23 mouse cellular contexts compared by ENCODE assay signal in genomic region chrX:20419536-20419935, GRCm38 (mm10). TPM values are rescaled to one million over a fixed set of nuclear protein-coding genes. Genes with fewer than 3 reads are reported as not detected.
DNase-seq lines count a peak whose midpoint lies in the region; ATAC-seq and TF ChIP-seq lines count a peak whose summit lies in the region.
"Had no signal": no experiment of that assay in that cellular context is flagged by ENCODE, and none has a peak within 500 bp of the region (broad histone marks: within the 10 kb centered on the region; RNA-seq: fewer than 3 reads in every experiment).

No protein-coding gene starts in this region.

- H3K4me3 ChIP-seq in liver, postnatal 0 days (ENCODE audit: low read depth, low read length), result no peak overlapping the region
- no peak overlapping the region for H3K4me3 ChIP-seq in ES-E14 (ENCODE audit: insufficient read depth in 1 of 2, low read depth in 1 of 2, low read length in 2 of 2, poor library complexity in 1 of 2, severe bottlenecking in 1 of 2)
- H3K4me3 ChIP-seq in liver, embryonic 16.5 days (ENCODE audit: low read depth, low read length), result no peak overlapping the region
- H3K4me3 ChIP-seq: embryonic facial prominence, embryonic 15.5 days; erythroblast, embryonic 14.5 days; forebrain, embryonic 15.5 days; heart, adult 2 months; heart, embryonic 15.5 days; hindbrain, embryonic 13.5 days had no signal

- H3K27me3 ChIP-seq in liver, postnatal 0 days (ENCODE audit: insufficient read depth, low read length), result no peaks in the 10 kb centered on the region
- no peaks in the 10 kb centered on the region for H3K27me3 ChIP-seq in liver, embryonic 16.5 days (ENCODE audit: control insufficient read depth, insufficient read depth, low read depth, low read length)
- H3K27me3 ChIP-seq: embryonic facial prominence, embryonic 15.5 days; forebrain, embryonic 15.5 days; heart, embryonic 15.5 days; hindbrain, embryonic 13.5 days had no signal

- ATAC-seq in liver, postnatal 0 days, result no peak
- peak; percentile 66; the same call in 1 of the 2 replicates for ATAC-seq in liver, embryonic 16.5 days (ENCODE audit: low read depth)
- ATAC-seq: forebrain, embryonic 15.5 days; hindbrain, postnatal 0 days; Patski had no signal

- TF ChIP-seq CTCF in liver, postnatal 0 days (IDR thresholded peaks at IDR 0.05; ENCODE audit: low read depth), result no peak

- DNase-seq in liver, result peak; percentile 47
- DNase-seq in liver, postnatal 0 days, result no peak
- DNase-seq in ES-E14 (ENCODE audit: low read depth, low spot score), result no peak
- peak; percentile 21 for DNase-seq in c-Kit-negative CD71-positive TER-119-positive erythroid progenitor cells, embryonic 14.5 days (ENCODE audit: low read depth, low spot score)
- DNase-seq in cerebellum, adult 9-11 months, result no peak
- no peak for DNase-seq in urinary bladder, postnatal 4 days (ENCODE audit: low spot score in 2 of 2)
- no peak for DNase-seq in ovary, postnatal 10 days (ENCODE audit: low spot score)
- DNase-seq: adrenal gland, postnatal 10 days; cerebellum, adult 11-12 months; cerebellum, adult 9-10 months; embryo, embryonic 11 days; gastrocnemius, postnatal 10 days; heart, adult 2 months; heart, postnatal 14 days had no signal

- TF ChIP-seq EP300 in liver, postnatal 0 days (IDR thresholded peaks at IDR 0.05; ENCODE audit: low read depth), result no peak

- H3K36me3 ChIP-seq in liver, postnatal 0 days (replicated peaks; ENCODE audit: insufficient read depth, low read length), result no peaks in the 10 kb centered on the region
- H3K36me3 ChIP-seq in ES-E14 (ENCODE audit: control insufficient read depth, insufficient read depth, low read length, poor library complexity, severe bottlenecking), result no peaks in the 10 kb centered on the region
- no peaks in the 10 kb centered on the region for H3K36me3 ChIP-seq in liver, embryonic 16.5 days (ENCODE audit: control insufficient read depth, insufficient read depth)
- H3K36me3 ChIP-seq: embryonic facial prominence, embryonic 15.5 days; forebrain, embryonic 15.5 days; heart, embryonic 15.5 days; hindbrain, embryonic 13.5 days had no signal

- in situ Hi-C loops in ES-E14 (cut with MboI; ENCODE audit: low sequenced_read_pairs in 2 of 2, unreplicated experiment in 2 of 2), result no loop called here

- H3K9me3 ChIP-seq in liver, postnatal 0 days (ENCODE audit: low read length), result no peaks in the 10 kb centered on the region
- H3K9me3 ChIP-seq in ES-E14 (ENCODE audit: control insufficient read depth, insufficient read depth, low read depth, low read length), result no peaks in the 10 kb centered on the region
- no peaks in the 10 kb centered on the region for H3K9me3 ChIP-seq in liver, embryonic 16.5 days (replicated peaks; ENCODE audit: control insufficient read depth, low read length)
- H3K9me3 ChIP-seq: embryonic facial prominence, embryonic 15.5 days; forebrain, embryonic 15.5 days; heart, embryonic 15.5 days; hindbrain, embryonic 13.5 days had no signal

- no peak overlapping the region for H3K4me2 ChIP-seq in liver, postnatal 0 days (ENCODE audit: low read depth, low read length)
- H3K4me2 ChIP-seq in liver, embryonic 16.5 days (ENCODE audit: low read depth, low read length), result no peak overlapping the region
- H3K4me2 ChIP-seq: embryonic facial prominence, embryonic 15.5 days; forebrain, embryonic 15.5 days; heart, embryonic 11.5 days; heart, embryonic 15.5 days; hindbrain, embryonic 13.5 days had no signal

- WGBS in liver, postnatal 0 days (ENCODE audit: insufficient replicate concordance), result 46% methylated on average over 4 of the region's 4 CpGs
- WGBS in liver, embryonic 16.5 days (ENCODE audit: insufficient replicate concordance), result 48% methylated on average over 4 of the region's 4 CpGs

- H3K27ac ChIP-seq in liver, postnatal 0 days (ENCODE audit: low read depth), result no peak overlapping the region
- peak overlapping the region; percentile 50; the same call in 1 of the 2 replicates for H3K27ac ChIP-seq in ES-E14 (ENCODE audit: insufficient read depth, low read depth, low read length, poor library complexity, severe bottlenecking)
- H3K27ac ChIP-seq in liver, embryonic 16.5 days (ENCODE audit: low read length), result no peak overlapping the region
- H3K27ac ChIP-seq: embryonic facial prominence, embryonic 15.5 days; forebrain, embryonic 15.5 days; heart, adult 2 months; heart, embryonic 15.5 days; hindbrain, embryonic 13.5 days; hindbrain, postnatal 0 days had no signal

- no peaks in the 10 kb centered on the region for H3K4me1 ChIP-seq in liver, postnatal 0 days (ENCODE audit: insufficient read depth)
- H3K4me1 ChIP-seq in ES-E14 (ENCODE audit: control insufficient read depth in 2 of 2, insufficient read depth in 2 of 2, low read length in 2 of 2, poor library complexity in 1 of 2), result peaks cover 0 to 2% of the 10 kb centered on the region in 2 experiments; a peak in 1 of 4 replicates
- no peaks in the 10 kb centered on the region; the same call in 1 of the 2 replicates for H3K4me1 ChIP-seq in liver, embryonic 16.5 days (ENCODE audit: control insufficient read depth, low read depth, low read length)
- H3K4me1 ChIP-seq: embryonic facial prominence, embryonic 15.5 days; forebrain, embryonic 15.5 days; heart, embryonic 15.5 days; hindbrain, embryonic 13.5 days had no signal

- H3K9ac ChIP-seq in liver, postnatal 0 days (replicated peaks), result no peak overlapping the region
- no peak overlapping the region for H3K9ac ChIP-seq in ES-E14 (ENCODE audit: insufficient read depth, low read depth, low read length, poor library complexity, severe bottlenecking)
- no peak overlapping the region for H3K9ac ChIP-seq in liver, embryonic 16.5 days (ENCODE audit: low read depth, low read length)
- H3K9ac ChIP-seq: embryonic facial prominence, embryonic 15.5 days; forebrain, embryonic 15.5 days; heart, embryonic 15.5 days; hindbrain, embryonic 13.5 days had no signal

TF ChIP-seq in ES-E14, 5 proteins besides CTCF, POLR2A, EP300 and RAD21:
- TF ChIP-seq HCFC1 (IDR thresholded peaks at IDR 0.05; ENCODE audit: borderline replicate concordance, insufficient read depth, low read length), result no peak
- TF ChIP-seq MAFK (IDR thresholded peaks at IDR 0.05; ENCODE audit: insufficient read depth, low read depth, low read length), result peak; percentile 75

RNA-seq across cellular contexts. Expression of gene Jade3, which starts 6.0 kb away (rescaled TPM):
- 2.0 TPM in 2 replicates for polyA plus RNA-seq in liver, postnatal 0 days (2015; fragmentation: Nextera tagmentation; extraction: Ambion mirVana)
- total RNA-seq in ES-E14 (2012; rRNA removed), result 14.4 and 23.1 TPM in 2 replicates
- 5.4 and 6.0 TPM in 2 replicates for polyA plus RNA-seq in liver, embryonic 16.5 days (2015; fragmentation: Nextera tagmentation; extraction: Ambion mirVana)

RNA-seq across cellular contexts. Expression of gene Rp2, which starts 55.3 kb away (rescaled TPM):
- 4.6 and 6.7 TPM in 2 replicates for polyA plus RNA-seq in liver, postnatal 0 days (2015; fragmentation: Nextera tagmentation; extraction: Ambion mirVana)
- 17.9 and 22.3 TPM in 2 replicates for total RNA-seq in ES-E14 (2012; rRNA removed)
- polyA plus RNA-seq in liver, embryonic 16.5 days (2015; fragmentation: Nextera tagmentation; extraction: Ambion mirVana), result 9.8 and 10.8 TPM in 2 replicates

Comparison
In these comparisons a context has a peak if more than half of its experiments do, and no peak if none do; other contexts are left out.
1. DNase-seq: peak in liver (single experiment) and c-Kit-negative CD71-positive TER-119-positive erythroid progenitor cells, embryonic 14.5 days (single experiment); none in liver, postnatal 0 days (single experiment), ES-E14 (single experiment), cerebellum, adult 9-11 months (single experiment), urinary bladder, postnatal 4 days (0 of 2) and ovary, postnatal 10 days (single experiment).